Mouse (Mus musculus) granulocyte monocyte progenitor cell, adult 5-6 weeks (primary cell): ENCODE data around the gene P4ha2. TPM values are rescaled to one million over a fixed set of nuclear protein-coding genes. Genes with fewer than 3 reads are reported as not detected.
"Not testable (repeated sequence)": the region's sequence is repeated elsewhere in the genome, so short reads cannot be mapped to it uniquely, and the experiment has no call there.

Experiments
- ATAC-seq: replicated peaks from 2 replicates; pipeline ENCODE4 v1.8.0; 2016; ENCODE audit warnings: mild to moderate bottlenecking, moderate TSS enrichment, inconsistent platforms; ENCODE audit not compliant: poor library complexity, severe bottlenecking
- total RNA-seq, 2 experiments: library from RNA; stranded (forward) in 1 of 2; stranded (reverse) in 1 of 2; fragments of 200-712, 200-1000 nt in 1 of 2; fragments of >200 nt in 1 of 2; fragmentation: Nextera tagmentation in 1 of 2; gene quantifications; 2 replicates each; pipeline ENCODE4 v1.2.3; 2014 to 2017

The P4ha2 gene
- total RNA-seq, 2 experiments from 2014 or later: not detected

DNA sequence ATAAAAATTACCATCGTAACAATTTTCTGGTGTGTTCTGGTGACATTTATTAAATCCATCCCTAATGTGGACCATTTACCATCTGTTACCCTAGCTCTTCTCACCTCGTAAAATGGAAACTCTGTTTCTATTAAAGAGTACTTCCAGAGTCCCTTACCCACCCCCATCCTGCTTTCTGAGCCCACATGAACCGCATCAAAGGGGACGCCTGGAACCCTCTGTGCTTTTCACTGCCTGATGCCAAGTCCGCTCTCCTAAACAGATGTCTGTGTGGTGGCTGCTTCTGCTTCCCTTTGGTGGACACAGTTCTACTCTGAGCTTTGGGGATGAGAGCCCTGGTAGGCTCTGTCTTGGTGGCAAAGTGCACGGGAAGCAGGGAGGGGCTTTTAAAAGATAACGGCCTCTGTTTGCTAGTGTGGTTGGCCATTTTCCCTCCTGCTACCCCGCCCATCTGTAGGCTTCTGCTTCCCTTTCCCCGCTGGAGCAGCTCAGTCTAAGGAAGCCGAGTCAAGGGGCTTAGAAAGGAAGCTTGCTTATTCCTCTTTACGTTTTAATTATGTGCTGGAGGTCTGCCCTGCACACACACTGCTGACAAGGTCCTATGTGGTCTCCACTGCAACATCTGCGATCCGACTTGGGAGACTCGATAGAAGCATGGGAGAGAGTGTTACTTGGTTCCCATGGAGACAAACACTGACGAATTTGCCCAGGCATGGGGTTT, 26.9 kb downstream of the P4ha2 start:
- peak; percentile 54 for ATAC-seq

- no peak for ATAC-seq
These were observed 27.5 kb downstream of the P4ha2 start for GRCm38 (mm10) chr11:54127397-54127796.

DNA sequence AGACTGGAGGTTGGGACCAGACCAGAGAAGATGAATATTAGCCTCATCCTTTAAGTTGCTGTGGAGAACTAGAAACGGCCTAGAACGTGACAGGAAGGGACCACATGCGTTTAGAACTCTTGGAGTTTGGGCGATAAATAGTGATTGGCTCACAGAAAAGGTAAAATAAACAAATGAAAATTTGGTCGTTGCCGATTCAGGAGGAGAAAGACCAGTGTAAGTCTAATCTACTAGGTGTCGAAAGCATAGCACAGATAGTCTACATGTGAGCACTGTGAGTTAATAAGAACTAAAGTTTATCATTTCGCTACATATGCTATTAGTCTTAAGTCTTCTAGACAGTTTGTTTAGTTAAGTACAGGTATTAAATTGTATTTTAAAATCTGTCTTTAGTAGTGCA, 30.1 kb downstream of the P4ha2 start:
- no peak for ATAC-seq

GRCm38 (mm10) chr11:54130721-54131120, 30.8 kb downstream of the P4ha2 start:
- ATAC-seq: no peak

DNA sequence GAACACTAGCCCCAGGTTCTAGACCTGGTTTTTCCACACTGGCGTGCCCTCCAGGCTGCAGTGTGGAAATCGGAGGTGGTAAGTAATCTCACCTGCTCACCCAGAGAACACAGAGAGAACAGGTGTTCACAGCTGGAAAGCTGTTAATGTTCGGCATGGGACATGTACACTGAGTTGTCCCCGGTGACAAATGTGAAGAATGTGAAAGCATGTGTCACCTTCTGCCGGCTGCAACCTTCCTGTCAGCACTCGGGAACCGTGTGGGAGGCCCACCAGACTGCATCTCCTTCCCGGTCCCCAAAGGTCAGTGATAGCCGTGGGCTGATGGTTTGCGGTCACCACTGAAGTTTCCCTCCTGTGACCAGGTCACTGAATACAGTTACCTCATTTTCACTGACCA, 32.4 kb downstream of the P4ha2 start:
- no peak for ATAC-seq

DNA sequence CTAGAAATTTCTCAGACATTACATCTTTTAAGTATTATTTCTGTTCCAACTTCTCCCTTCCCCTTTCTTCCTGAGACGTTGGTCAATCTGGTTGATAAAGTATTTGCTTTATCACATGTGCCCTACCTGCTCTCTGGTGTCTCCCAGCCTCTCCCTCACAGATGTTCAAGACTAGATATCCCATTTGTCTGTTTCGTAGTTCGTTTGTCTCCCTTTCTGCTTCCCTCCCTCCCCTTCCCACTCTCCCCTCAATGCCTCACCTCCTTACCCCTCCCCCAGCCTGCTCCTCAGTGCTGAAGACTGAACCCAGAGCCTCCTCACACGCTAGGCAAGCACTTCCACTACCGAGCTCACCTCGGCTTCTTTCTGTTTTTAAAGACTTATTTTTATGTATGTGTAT, 35.0 kb downstream of the P4ha2 start:
- no peak for ATAC-seq

DNA sequence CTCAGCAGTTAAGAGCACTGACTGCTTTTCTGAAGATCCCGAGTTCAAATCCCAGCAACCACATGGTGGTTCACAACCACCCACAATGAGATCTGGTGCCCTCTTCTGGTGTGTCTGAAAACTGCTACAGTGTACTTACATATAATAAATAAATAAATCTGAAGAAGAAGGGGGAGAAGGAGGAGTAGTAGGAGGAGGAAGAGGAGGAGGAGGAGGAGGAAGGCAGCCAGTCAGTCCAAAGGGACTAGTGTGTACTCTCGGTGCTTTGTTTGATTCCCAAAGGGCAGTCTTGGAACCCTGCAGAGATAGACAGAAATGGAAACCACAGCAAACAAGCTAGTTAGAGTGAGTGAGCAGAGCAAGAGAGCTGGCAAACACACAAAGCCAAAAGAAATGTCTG, 40.3 kb downstream of the P4ha2 start:
- not testable (repeated sequence) for ATAC-seq

- ATAC-seq: no peak
These were observed 41.5 kb downstream of the P4ha2 start for GRCm38 (mm10) chr11:54141200-54141971.

DNA sequence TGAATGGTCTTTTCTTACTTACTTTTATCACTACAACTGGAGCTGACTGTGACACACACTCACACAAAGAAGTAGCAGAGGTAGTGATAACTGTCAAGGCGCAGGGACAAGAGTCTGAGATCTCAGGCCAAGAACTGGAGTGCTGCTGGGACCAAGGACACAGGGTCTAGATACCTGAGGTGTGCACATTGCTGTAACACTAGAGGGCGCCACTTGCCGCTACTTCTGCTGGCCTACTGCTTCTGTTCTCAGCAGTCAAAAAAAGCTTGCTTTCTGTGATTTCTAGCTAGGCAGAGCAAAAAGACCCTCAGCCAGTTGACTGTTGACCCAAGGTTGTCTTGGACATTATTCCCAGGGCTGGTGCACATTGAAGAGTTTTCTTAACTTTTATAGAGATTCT, 45.0 kb downstream of the P4ha2 start:
- 0 out of 2 replicates have a peak, but pooled peaks have one; percentile 21 for ATAC-seq

GRCm38 (mm10) chr11:54145990-54146389, 46.1 kb downstream of the P4ha2 start:
- ATAC-seq: peak; percentile 12

DNA sequence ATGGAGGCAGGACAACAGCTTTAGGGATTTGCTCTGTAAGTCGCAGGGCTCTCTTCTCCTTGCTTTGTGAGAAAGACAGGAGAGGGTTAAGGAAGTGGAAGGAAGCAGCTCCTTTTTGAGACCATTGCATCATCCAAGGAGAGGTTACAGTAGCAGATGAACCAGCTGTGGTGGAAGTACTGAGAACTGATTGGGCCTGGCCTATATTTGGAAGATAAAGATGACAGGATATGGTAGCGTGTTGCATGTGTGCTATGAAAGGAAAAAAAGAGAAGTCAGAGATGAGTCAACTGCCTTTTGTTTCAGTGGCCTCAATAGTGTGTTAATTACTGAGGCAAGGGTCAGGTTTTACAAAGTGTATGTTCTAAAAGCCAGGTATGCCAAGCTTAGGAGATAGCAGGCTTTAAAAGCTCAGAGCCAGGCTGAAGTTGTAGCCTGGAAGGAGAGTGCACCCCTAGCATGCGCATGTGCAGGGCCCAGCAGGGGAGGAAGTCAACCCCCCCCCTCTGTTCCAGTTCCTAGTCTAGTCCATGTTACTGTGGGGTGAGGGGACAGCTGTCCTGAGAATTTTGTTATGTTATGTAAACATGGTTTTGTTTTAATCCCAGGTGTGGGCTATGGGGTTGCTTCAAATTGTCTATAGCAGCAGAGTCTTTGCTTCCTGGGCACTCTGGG, 50.0 kb downstream of the P4ha2 start:
- peak; percentile 94 for ATAC-seq

DNA sequence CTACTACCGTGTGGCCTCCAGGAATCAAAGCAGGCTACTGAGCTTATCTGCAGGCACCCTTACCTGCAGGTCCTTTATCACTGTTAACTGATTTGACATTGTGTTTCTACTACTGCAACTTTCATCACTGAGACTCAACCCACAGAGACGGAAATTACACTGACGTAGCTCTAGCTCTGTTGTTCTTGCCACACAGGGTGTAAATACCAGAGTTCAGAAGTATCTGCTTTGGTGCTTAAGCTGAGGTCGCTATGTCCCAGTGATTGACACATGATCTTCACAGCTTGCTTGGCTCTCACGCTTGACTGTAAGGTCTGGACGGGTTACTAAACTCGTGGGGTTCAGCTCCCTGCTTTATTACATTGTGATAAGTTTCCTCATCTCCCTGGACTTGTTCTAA, 51.2 kb downstream of the P4ha2 start:
- ATAC-seq: no peak

DNA sequence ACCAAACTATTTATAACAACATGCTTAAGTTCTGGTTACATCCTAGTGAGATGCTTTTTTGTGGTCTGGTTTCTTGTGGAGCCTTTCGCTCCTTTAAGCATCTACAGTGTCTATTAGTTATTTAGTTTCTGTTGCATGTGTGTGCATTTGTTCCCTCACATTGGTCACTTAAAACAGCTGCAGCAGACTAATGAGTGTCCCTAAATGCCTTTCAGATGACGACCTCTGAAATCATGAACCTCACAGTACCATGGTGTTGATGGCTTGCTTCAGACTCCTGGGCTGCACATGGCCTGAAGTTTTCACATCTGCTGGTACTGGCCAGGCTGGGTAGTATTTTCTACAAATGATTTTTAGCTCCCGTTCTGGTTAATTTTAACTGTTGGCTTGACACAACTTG, 53.1 kb downstream of the P4ha2 start:
- no peak for ATAC-seq

DNA sequence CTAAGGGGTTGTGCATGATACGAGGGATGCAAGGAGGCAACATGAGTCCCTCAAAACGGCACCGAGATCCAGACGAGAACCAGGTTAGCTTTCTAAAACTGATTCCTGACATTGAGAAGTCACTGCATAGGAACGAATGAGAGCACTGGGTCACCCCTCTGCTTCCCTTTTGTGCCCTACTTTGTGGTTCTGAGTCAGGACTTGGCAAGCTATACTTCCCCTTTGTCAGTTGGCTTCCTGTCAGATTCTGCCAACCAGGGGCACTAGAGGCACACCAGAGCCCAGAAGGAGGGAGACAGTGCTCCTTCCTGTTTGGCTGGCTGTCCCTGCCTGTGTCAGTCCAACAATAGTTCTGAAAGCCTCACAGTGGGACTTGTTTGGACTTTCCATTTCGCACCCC, 56.0 kb downstream of the P4ha2 start:
- peak; percentile 93 for ATAC-seq

DNA sequence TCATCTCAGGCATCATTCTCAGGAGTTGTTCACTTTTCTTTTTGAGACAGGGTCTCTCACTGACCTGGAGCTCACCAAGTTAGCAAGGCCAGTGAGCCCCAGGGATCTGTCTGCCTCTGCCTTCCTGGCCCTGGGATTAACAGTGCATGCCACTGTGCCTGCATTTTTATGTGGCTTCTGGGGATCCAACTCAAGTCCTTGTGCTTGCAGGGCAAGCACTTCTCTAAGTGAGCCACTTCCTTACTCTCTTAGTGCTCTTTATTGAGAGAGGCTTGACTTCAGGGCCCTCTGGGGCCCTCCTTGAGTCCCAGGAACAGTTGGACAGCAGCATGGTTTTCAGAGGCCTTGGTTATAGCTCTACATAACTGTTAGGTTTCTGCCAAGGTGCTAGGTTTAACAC, 56.6 kb downstream of the P4ha2 start:
- ATAC-seq: no peak

DNA sequence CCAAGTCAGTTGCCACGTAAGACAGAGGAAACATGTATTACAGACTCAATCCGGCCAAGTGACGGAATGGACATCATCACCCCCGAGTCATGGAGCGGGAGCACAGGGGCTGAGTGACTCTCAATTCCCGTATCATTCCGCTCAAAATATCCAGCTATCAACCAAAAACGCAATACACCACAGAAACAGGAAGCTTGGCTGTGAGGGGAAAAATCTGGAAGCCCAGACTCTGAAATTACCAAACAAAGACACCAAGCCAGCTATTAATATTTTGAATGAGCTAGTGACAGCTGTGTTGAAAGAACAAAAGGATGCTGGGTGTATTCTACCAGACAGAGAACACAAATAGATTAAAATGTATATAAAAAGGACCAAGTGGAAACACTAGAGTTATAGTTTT, 57.7 kb downstream of the P4ha2 start:
- ATAC-seq: no peak

DNA sequence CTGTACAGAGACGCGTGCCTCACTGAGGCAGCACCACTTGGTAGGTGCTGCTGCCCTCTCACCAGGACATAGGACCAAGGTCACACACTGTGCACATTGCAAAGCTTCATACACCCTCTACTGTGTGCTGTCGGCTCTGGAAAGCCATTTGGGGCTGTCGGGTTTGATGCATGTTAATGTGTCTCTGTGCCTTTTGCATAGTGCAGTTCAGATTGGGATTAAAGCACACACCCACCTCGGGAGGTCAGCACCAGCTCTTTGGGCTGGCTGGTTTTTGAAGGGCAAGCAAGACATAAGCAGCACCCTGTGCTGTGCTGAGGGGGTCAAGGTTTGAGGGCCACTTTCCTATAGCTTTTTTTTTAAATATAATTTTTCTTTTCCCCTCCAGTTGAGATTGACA, 60.5 kb downstream of the P4ha2 start:
- no peak for ATAC-seq

GRCm38 (mm10) chr11:54160920-54161319, 61.0 kb downstream of the P4ha2 start:
- peak; percentile 69 for ATAC-seq

DNA sequence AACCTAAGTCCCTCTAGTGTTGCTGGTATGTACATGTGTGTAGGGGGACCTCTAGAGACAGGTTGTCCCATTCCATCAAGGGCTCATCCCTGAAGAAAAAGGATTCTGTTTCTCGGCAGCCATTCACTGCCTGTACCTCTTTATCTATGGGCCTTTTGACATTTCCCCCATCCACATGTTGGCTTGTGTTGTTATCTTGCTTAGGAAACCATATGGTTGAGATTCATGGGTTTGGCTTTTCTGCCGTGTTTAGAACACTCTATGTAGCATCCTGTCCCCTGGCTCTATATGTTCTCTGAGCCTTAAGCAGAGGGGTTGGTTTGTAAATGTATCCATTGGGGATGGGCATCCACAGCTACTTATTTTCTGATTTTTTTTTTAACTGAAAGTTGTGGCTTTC, 61.6 kb downstream of the P4ha2 start:
- no peak for ATAC-seq

DNA sequence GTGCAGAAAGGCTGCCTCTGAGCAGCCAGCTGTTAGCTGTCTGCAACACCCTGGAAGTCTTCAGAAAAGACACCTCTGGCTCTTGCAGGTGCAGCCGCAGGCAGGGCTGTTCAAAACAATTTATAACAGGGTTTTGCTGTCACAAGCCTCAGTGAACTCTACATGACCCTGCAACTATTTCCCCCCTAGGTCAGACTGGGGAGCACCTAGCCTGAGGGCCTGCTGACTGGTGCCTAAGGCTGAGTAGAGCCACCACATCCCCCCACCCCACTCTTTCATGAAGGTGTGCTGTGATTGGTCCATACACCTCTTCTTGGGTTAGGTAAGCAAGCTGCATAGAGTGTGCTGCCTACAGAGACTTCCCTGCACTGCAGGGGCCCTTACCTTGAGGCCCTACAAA, 63.1 kb downstream of the P4ha2 start:
- no peak for ATAC-seq
